ENCODE assay signal across 9 mouse cellular contexts in the genomic region with DNA sequence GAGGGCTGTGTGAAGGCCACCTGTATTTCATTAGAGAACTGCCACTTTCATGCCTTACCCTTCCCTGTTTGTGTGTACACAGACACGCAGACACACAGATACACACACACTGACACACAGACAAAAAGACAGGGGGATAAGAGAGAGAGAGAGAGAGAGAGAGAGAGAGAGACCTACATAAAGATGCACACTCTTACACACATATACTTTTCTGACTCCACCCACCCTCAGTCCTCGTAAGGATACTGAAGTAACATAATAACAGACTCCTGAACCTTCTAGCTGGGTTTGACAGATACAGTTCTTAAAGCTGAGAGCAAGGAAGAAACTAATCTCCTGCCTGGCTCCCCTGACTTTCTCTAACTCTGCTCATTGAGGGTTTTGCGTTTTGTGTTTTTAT. TPM values are rescaled to one million over a fixed set of nuclear protein-coding genes. Genes with fewer than 3 reads are reported as not detected.
A peak's percentile ranks its signal among the peaks of the same experiment; 100 is the strongest.
DNase-seq lines count a peak whose midpoint lies in the region; ATAC-seq lines count a peak whose summit lies in the region.
"Had no signal": no experiment of that assay in that cellular context is flagged by ENCODE, and none has a peak within 500 bp of the region (broad histone marks: within the 10 kb centered on the region; RNA-seq: fewer than 3 reads in every experiment).

No protein-coding gene starts in this region.

- H3K4me3 ChIP-seq in forebrain, embryonic 15.5 days = peak overlapping the region; percentile 43
- H3K4me3 ChIP-seq in midbrain, embryonic 11.5 days (ENCODE audit: low read depth, low read length) = peak overlapping the region; percentile 22; the same call in 1 of the 2 replicates

- no peaks in the 10 kb centered on the region for H3K9me3 ChIP-seq in forebrain, embryonic 15.5 days
- no peaks in the 10 kb centered on the region for H3K9me3 ChIP-seq in midbrain, embryonic 11.5 days (ENCODE audit: control insufficient read depth, low read length)

- peak overlapping the region; percentile 95 for H3K27ac ChIP-seq in forebrain, embryonic 15.5 days (replicated peaks)
- H3K27ac ChIP-seq in midbrain, embryonic 11.5 days (ENCODE audit: low read depth, low read length) = peak overlapping the region; percentile 56; the same call in 1 of the 2 replicates

- intact Hi-C loops in heart, postnatal 14 days (cut with DNase I) = no loop called here
- intact Hi-C loops in gastrocnemius, postnatal 36 days (cut with DNase I) = no loop called here

- WGBS in forebrain, embryonic 15.5 days = 8% methylated on average over 3 of the region's 3 CpGs
- WGBS in midbrain, embryonic 11.5 days = 8% methylated on average over 3 of the region's 3 CpGs

- DNase-seq in heart, adult 11 months = peak; percentile 61
- DNase-seq in heart, postnatal 14 days = no peak
- DNase-seq in MN1 (ENCODE audit: low spot score) = peak; percentile 18
- no peak for DNase-seq in midbrain, embryonic 11.5 days (ENCODE audit: low spot score, missing footprints)
- no peak for DNase-seq in gastrocnemius, postnatal 36 days
- DNase-seq in adrenal gland, adult 18-20 months (ENCODE audit: low spot score in 2 of 2) = no peak
- DNase-seq in lung, postnatal 36 days = no peak
- DNase-seq: B cell, adult 2 months had no signal

- peak overlapping the region; percentile 43 for H3K4me2 ChIP-seq in forebrain, embryonic 15.5 days (replicated peaks)
- H3K4me2 ChIP-seq in midbrain, embryonic 11.5 days = peak overlapping the region; percentile 35

- peak; percentile 74 for ATAC-seq in forebrain, embryonic 15.5 days (replicated peaks)
- peak; percentile 34 for ATAC-seq in midbrain, embryonic 11.5 days (ENCODE audit: low FRiP score)

- H3K9ac ChIP-seq in forebrain, embryonic 15.5 days (replicated peaks) = peak overlapping the region; percentile 51
- H3K9ac ChIP-seq in midbrain, embryonic 11.5 days (ENCODE audit: low read length) = peak overlapping the region; percentile 14; the same call in 1 of the 2 replicates

- no peaks in the 10 kb centered on the region for H3K27me3 ChIP-seq in forebrain, embryonic 15.5 days
- H3K27me3 ChIP-seq in midbrain, embryonic 11.5 days (ENCODE audit: control insufficient read depth, insufficient read depth, low read length) = no peaks in the 10 kb centered on the region

- no peaks in the 10 kb centered on the region for H3K36me3 ChIP-seq in forebrain, embryonic 15.5 days
- H3K36me3 ChIP-seq in midbrain, embryonic 11.5 days (ENCODE audit: control insufficient read depth, insufficient read depth, low read length) = no peaks in the 10 kb centered on the region

- H3K4me1 ChIP-seq in forebrain, embryonic 15.5 days = peaks cover 22% of the 10 kb centered on the region
- peaks cover 7% of the 10 kb centered on the region for H3K4me1 ChIP-seq in midbrain, embryonic 11.5 days (ENCODE audit: control insufficient read depth, insufficient read depth, low read length)

RNA-seq across cellular contexts. Expression of a gene that starts 21.9 kb away (rescaled TPM):
- total RNA-seq in heart, postnatal 14 days (2021) = 1 to 10 TPM; 3.1 to 3.2 TPM
- 38.1 and 39.7 TPM in 2 replicates for polyA plus RNA-seq in forebrain, embryonic 15.5 days (2015; fragmentation: Nextera tagmentation; extraction: Ambion mirVana)
- 19.4 and 22.9 TPM in 2 replicates for polyA plus RNA-seq in midbrain, embryonic 11.5 days (2014; fragmentation: Nextera tagmentation; extraction: Ambion mirVana)
- total RNA-seq in gastrocnemius, postnatal 36 days (2021) = 1 to 10 TPM; 8.7 to 8.9 TPM
- total RNA-seq in adrenal gland, adult 18-20 months (2021) = 1 to 10 TPM; 4.0 to 8.9 TPM

RNA-seq across cellular contexts. Expression of a gene that starts 38.8 kb away (rescaled TPM):
- total RNA-seq in heart, postnatal 14 days (2021) = 1 to 10 TPM in 1 of 2 experiments, under 1 TPM in 1; 0.91 to 1.2 TPM
- 3.5 and 4.3 TPM in 2 replicates for polyA plus RNA-seq in forebrain, embryonic 15.5 days (2015; fragmentation: Nextera tagmentation; extraction: Ambion mirVana)
- polyA plus RNA-seq in midbrain, embryonic 11.5 days (2014; fragmentation: Nextera tagmentation; extraction: Ambion mirVana) = 4.1 and 6.6 TPM in 2 replicates
- under 1 TPM in 1 of 2 experiments, not detected in 1; 0.47 TPM for total RNA-seq in gastrocnemius, postnatal 36 days (2021)
- total RNA-seq in adrenal gland, adult 18-20 months (2021) = 1 to 10 TPM; 1.1 to 2.0 TPM

RNA-seq across cellular contexts. Expression of a gene that starts 55.9 kb away (rescaled TPM):
- 1 to 10 TPM in 1 of 2 experiments, under 1 TPM in 1; 0.83 to 1.3 TPM for total RNA-seq in heart, postnatal 14 days (2021)
- polyA plus RNA-seq in forebrain, embryonic 15.5 days (2015; fragmentation: Nextera tagmentation; extraction: Ambion mirVana) = 10.7 and 11.6 TPM in 2 replicates
- 3.5 and 5.4 TPM in 2 replicates for polyA plus RNA-seq in midbrain, embryonic 11.5 days (2014; fragmentation: Nextera tagmentation; extraction: Ambion mirVana)
- total RNA-seq in gastrocnemius, postnatal 36 days (2021) = 1 to 10 TPM; 2.2 to 2.9 TPM
- 1 to 10 TPM in 1 of 2 experiments, under 1 TPM in 1; 0.63 to 2.0 TPM for total RNA-seq in adrenal gland, adult 18-20 months (2021)

Comparison
In these comparisons a context has a peak if more than half of its experiments do, and no peak if none do; other contexts are left out.
1. DNase-seq: peak in heart, adult 11 months (single experiment) and MN1 (single experiment); none in heart, postnatal 14 days (0 of 2), midbrain, embryonic 11.5 days (single experiment), gastrocnemius, postnatal 36 days (0 of 2), adrenal gland, adult 18-20 months (0 of 2) and lung, postnatal 36 days (single experiment).